Mouse (Mus musculus) layer of hippocampus, postnatal 36 days (tissue): ENCODE measurements around the gene C4b. TPM values are rescaled to one million over a fixed set of nuclear protein-coding genes. Genes with fewer than 3 reads are reported as not detected.

ENCODE experiments used
- DNase-seq, 2 experiments: peaks; one replicate each; pipeline ENCODE4 v3.0.0; 2022
- microRNA-seq, 2 experiments: library from miRNA; unstranded; fragments of <30 nt; microRNA quantifications; one replicate each; pipeline ENCODE4 v1.2.0; 2021
- total RNA-seq, 2 experiments: library from RNA; stranded (reverse); gene quantifications; 2 replicates each; pipeline ENCODE4 v1.2.3; 2021

C4b gene
- total RNA-seq, 2 experiments from 2014 or later: 15.7 to 22.6 TPM

- no peak for DNase-seq
Measured at GRCm38 (mm10) chr17:34700671-34701071, 43.0 kb downstream of the C4b start.

- peak; percentile 77 to 78 for DNase-seq
Measured at GRCm38 (mm10) chr17:34699575-34700408, 43.9 kb downstream of the C4b start.

GRCm38 (mm10) chr17:34692906-34693305, 50.8 kb downstream of the C4b start:
- no peak for DNase-seq

- DNase-seq: no peak
Measured at GRCm38 (mm10) chr17:34690458-34690857, 53.2 kb downstream of the C4b start.

DNA sequence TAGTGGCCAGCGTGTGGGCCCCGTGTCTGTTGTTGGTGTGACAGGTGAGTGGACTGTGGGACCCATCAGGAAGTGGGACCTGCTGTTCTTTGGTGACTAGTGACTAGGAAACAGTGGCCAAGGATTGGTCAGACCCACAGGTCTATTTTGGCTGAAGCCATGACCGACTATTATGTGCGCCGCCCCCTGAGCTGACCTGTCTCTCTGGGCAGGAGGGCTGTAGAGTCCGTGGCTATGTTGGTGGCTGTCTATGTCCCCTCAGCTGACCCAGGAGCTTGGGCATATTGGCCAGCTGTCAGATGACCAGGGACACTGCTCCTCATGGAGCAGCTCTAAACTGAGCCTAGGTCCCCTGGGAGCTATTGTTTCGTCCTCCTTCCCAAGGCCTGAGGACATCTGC, 54.8 kb downstream of the C4b start:
- no peak for DNase-seq

GRCm38 (mm10) chr17:34685120-34686110, 58.3 kb downstream of the C4b start:
- no peak for DNase-seq

GRCm38 (mm10) chr17:34684253-34684893, 59.3 kb downstream of the C4b start:
- no peak for DNase-seq

DNA sequence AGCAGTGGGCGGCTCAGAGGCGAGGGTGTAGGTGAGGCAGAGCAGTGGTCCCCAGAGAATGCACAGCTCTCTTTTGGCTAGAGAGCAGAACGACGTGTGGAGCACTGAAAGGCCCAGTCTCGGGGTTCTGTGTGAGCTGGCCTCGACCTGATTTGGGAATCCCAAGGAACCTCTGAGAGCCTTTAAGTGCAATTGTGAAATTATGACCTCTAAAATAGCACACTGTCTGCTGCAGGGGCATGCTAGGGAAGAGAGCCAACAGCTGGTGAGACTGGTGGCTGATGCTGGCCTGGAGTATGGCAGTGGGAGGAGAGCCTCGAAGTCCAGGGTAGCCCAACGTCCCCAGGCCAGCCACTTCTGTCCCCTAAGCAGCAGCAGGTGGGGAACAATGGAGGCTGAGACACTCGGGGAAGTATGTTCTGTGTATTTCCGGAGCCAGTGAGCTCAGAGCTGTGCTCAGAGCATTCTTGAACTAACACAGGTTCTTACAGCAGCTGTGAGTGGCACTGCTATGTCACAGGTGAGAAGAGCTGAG, 59.9 kb downstream of the C4b start:
- no peak for DNase-seq

GRCm38 (mm10) chr17:34683179-34683578, 60.5 kb downstream of the C4b start:
- no peak for DNase-seq

DNA sequence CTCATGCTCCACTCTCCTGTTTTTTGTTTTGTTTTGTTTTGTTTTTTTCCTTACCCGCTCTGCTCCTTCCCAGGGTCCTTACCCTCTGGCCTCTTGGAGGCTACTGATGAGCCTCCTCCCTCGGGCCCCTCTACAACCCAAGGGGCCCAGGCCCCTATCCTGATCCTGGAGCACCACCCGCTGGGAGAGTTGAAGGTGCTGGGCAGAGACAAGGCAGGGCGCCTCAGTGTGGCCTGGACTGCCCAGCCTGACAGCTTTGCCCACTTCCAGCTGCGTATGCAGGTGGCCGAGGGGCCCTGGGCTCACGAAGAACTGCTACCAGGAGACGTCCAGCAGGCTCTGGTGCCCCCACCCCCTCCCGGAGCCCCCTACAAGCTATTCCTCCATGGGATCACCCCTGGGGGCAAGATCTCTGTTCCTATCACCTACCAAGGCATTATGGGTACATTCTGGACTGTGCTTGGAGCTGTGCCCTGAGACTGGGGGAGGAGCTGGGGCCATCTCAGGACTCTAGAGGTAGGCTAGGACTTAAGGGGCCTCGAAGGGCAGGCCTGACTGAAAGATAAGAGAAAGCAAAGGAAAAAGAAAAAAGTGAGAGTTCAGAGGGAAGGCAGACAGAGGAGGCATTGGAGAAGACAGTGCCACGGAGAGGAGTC, 61.7 kb downstream of the C4b start:
- DNase-seq: no peak

DNA sequence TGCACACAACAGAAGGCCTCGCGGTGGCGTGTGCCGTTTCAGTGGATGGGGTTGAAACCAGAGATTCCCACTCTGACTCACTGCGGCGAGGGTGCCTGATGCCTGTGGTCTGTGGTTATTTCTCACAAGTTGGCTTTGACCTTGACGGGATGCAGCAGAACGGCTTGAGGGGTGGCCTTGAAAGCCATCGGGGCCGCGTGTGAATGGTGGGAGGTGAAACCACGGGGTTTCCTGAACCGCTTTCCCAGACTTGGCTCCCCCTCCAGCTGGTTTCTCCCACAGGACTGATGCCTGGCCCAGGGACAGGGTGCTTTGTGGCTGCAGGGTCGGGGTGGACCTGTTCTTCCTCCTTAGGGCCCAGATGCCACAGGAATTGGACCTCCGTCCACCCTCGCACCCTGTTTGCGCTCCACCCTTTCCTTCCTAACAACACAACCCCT, 62.5 kb downstream of the C4b start:
- no peak for DNase-seq

DNA sequence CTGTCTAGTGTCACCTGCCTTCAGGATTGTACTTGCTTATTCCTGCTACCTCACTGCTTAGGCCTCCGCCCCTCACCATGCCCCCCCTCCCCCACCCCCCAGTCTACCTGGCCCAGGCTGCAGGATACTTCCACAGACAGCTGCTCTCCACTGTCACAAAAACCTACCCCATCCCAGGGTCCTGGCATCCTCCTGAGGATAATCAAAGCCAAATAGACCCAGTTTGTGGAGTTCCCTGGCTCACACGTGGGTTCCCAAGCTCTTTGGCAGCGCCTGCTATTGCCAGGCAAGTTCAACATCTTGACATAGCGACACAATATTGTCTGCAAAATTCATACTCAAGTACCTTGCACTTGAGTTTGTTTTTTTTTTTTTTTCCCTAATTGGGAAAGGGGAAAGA, 63.1 kb downstream of the C4b start:
- no peak for DNase-seq

DNA sequence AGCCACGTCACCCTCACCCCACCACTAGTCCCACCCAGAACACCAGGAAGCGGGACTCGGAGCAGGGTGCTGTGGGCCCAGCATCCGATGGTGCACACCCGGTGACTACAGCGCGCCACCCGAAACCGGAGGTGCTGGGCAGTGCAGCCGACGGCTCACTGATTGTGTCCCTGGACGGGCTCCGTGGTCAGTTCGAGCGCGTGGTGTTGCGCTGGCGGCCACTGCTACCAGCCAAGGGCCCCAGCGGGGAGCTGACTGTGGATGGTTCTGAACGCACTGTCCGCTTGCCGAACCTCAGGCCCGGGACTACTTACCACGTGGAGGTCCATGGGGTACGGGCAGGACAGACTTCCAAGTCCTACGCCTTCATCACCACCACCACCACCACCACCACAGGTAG, 63.5 kb downstream of the C4b start:
- no peak for DNase-seq

Small RNAs within 50 kb of the gene (microRNA-seq; reads per million reads assigned to microRNA genes)
- gene Gm27471: 0 reads per million in 2 experiments

Other genes starting within 250 kb of the C4b start
- not detected for gene Btnl6, start 226.5 kb downstream of the C4b start, total RNA-seq
- gene Notch4, start 179.6 kb downstream of the C4b start, total RNA-seq: 10 to 100 TPM in 1 of 2 experiments, 1 to 10 TPM in 1; 7.0 to 11.5 TPM
- gene Gpsm3, start 154.1 kb downstream of the C4b start, total RNA-seq: 1 to 10 TPM; 2.1 to 2.2 TPM
- 10 to 100 TPM; 63.0 to 63.9 TPM for gene Pbx2, start 152.6 kb downstream of the C4b start, total RNA-seq
- under 1 TPM; 0.60 to 0.94 TPM for gene Ager, start 146.0 kb downstream of the C4b start, total RNA-seq
- 10 to 100 TPM; 79.4 to 87.3 TPM for gene Rnf5, start 140.2 kb downstream of the C4b start, total RNA-seq
- 100 to 1,000 TPM; 159 to 169 TPM for gene Agpat1, start 139.6 kb downstream of the C4b start, total RNA-seq
- gene Egfl8, start 127.9 kb downstream of the C4b start, total RNA-seq: 1 to 10 TPM; 1.8 to 2.0 TPM
- 10 to 100 TPM; 44.4 to 50.8 TPM for gene Ppt2, start 115.4 kb downstream of the C4b start, total RNA-seq
- 100 to 1,000 TPM; 317 to 352 TPM for gene Prrt1, start 114.3 kb downstream of the C4b start, total RNA-seq
- 10 to 100 TPM; 17.9 to 18.0 TPM for gene Fkbpl, start 99.1 kb downstream of the C4b start, total RNA-seq
- gene Atf6b, start 96.7 kb downstream of the C4b start, total RNA-seq: 100 to 1,000 TPM in 1 of 2 experiments, 10 to 100 TPM in 1; 89.9 to 101 TPM
- gene Tnxb, start 73.3 kb downstream of the C4b start, total RNA-seq: 10 to 100 TPM in 1 of 2 experiments, 1 to 10 TPM in 1; 9.9 to 10.7 TPM
- under 1 TPM in 1 of 2 experiments, not detected in 1; 0.32 TPM for gene Cyp21a1, start 60.7 kb upstream of the C4b start, total RNA-seq
- gene Stk19, start 93.1 kb upstream of the C4b start, total RNA-seq: 10 to 100 TPM; 54.9 to 61.0 TPM
- gene Dxo, start 93.1 kb upstream of the C4b start, total RNA-seq: 10 to 100 TPM; 37.1 to 43.9 TPM
- gene Skiv2l, start 106.3 kb upstream of the C4b start, total RNA-seq: 10 to 100 TPM; 69.5 to 72.4 TPM
- 10 to 100 TPM; 29.2 to 32.1 TPM for gene Nelfe, start 106.5 kb upstream of the C4b start, total RNA-seq
- gene Cfb, start 118.6 kb upstream of the C4b start, total RNA-seq: under 1 TPM in 1 of 2 experiments, not detected in 1; 0.23 TPM
- 1 to 10 TPM; 6.9 to 8.0 TPM for gene Zbtb12, start 135.6 kb upstream of the C4b start, total RNA-seq
- gene Gm20547, start 138.2 kb upstream of the C4b start, total RNA-seq: not detected
- 1 to 10 TPM in 1 of 2 experiments, under 1 TPM in 1; 0.22 to 2.0 TPM for gene C2, start 154.4 kb upstream of the C4b start, total RNA-seq
- gene Ehmt2, start 154.6 kb upstream of the C4b start, total RNA-seq: 100 to 1,000 TPM; 175 to 182 TPM
- gene Slc44a4, start 170.6 kb upstream of the C4b start, total RNA-seq: under 1 TPM in 1 of 2 experiments, not detected in 1; 0.28 TPM
- gene Neu1, start 187.4 kb upstream of the C4b start, total RNA-seq: 10 to 100 TPM; 37.6 to 41.2 TPM
- 10 to 100 TPM; 28.0 to 35.6 TPM for gene Hspa1b, start 215.4 kb upstream of the C4b start, total RNA-seq
- not detected for gene Gm20481, start 226.0 kb upstream of the C4b start, total RNA-seq
- 10 to 100 TPM; 19.1 to 26.6 TPM for gene Hspa1a, start 228.3 kb upstream of the C4b start, total RNA-seq
- gene Hspa1l, start 228.8 kb upstream of the C4b start, total RNA-seq: under 1 TPM; 0.42 to 0.48 TPM
- 10 to 100 TPM; 17.3 to 19.1 TPM for gene Lsm2, start 238.0 kb upstream of the C4b start, total RNA-seq